Mouse (Mus musculus): ENCODE results near the gene Max. TPM values are rescaled to one million over a fixed set of nuclear protein-coding genes. Genes with fewer than 3 reads are reported as not detected.

The Max gene
- polyA plus RNA-seq, 1 experiment from 2014 or later: 19.4 TPM

DNA sequence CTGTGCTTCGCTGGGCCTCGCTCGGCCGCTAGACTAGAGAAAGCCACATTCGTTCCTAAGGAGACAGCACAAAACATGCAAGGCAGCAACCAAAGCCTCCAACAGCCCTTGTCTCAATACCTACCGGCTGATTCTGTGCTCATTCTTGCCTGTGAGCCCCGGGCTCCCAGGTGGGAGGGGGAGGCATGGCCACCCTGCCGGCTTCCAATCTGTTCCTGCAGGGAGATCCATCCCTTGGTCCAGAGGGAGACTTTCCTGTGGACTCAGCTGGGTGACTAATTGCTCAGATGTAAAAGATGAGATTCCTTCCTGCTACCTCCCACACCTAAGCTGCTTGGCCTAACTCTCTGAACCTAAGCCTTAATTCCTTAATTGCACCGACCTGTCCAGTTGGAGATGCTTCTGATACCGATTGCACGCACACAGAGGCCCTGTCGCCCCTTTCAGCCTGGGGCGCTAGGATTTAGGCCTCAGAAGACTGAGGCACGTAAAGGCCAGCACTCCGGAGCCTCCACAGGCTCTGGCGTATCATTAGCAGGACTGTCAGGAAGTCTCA is 50.8 kb downstream of the Max start:
- Histone ChIP-seq H3K27ac (replicated peaks) (no peak overlapping the region), H3K4me2 (replicated peaks) (no peak overlapping the region), H3K27me3 (no peaks in the 10 kb centered on the region), H3K36me3 (no peaks in the 10 kb centered on the region; the same call in 1 of the 2 replicates), H3K9me3 (no peaks in the 10 kb centered on the region), H3K9ac (replicated peaks) (no peak overlapping the region), H3K4me1 (no peaks in the 10 kb centered on the region), H3K4me3 (no peak overlapping the region)
- no peak for ATAC-seq (replicated peaks)
- 64% methylated on average over 16 of the region's 16 CpGs for WGBS

DNA sequence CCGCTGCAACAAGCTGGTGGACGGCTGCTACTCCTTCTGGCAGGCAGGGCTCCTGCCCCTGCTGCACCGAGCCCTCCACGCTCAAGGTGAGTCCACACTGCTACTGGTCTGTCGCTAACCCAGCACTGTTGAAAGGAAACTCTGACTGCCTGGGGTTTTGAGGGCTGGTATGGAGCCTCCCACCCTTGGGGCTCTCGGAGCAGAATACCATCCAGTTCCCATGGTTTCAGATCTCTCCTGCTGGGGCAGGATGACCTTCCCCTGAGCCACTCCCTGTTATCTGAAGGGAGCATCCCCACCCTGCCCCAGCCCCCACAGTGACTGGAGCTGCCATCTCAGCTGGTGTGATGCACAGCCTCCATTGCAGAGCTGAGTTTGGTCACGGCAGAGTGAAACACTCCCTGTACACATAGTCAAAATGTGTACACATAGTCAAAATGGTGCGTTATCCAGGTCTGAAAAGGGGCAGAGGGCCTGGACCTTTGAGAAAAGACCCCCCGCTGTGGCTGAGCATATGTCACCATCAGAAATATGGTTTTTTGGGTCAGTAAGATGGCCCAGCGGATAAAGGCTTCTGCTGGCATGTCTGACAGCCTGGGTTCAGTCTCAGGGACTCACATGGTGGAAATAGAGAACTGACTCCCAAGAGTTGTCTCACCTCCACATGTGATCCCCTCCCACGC is 51.6 kb downstream of the Max start:
- ATAC-seq (replicated peaks): no peak
- Histone ChIP-seq H3K4me3 (no peak overlapping the region), H3K36me3 (no peaks in the 10 kb centered on the region; the same call in 1 of the 2 replicates), H3K9ac (replicated peaks) (no peak overlapping the region), H3K9me3 (no peaks in the 10 kb centered on the region), H3K27ac (replicated peaks) (no peak overlapping the region), H3K4me2 (replicated peaks) (no peak overlapping the region), H3K4me1 (no peaks in the 10 kb centered on the region), H3K27me3 (no peaks in the 10 kb centered on the region)
- 77% methylated on average over 11 of the region's 11 CpGs for WGBS

DNA sequence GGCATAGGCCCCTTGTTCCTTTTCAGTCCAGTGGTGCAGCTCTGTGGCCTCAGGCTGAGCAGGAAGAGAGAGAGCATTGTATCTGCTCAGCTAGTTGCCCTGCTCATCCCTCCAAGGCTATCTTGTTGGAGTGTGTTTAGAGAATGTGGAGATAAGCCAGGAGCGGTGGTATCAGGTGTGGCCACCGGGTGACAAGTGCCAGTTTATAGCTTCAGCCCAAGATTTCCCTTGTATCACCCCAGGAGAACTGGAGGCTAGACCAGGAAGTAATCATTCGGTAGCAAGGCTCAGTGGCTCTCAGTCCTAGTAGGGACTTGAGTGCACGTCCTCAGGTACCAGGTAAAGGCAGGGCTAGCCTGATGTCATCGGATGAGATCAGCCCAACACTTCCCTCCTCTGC is 52.8 kb downstream of the Max start:
- Histone ChIP-seq H3K36me3 (no peaks in the 10 kb centered on the region; the same call in 1 of the 2 replicates), H3K4me2 (replicated peaks) (no peak overlapping the region), H3K27me3 (no peaks in the 10 kb centered on the region), H3K4me1 (no peaks in the 10 kb centered on the region), H3K9ac (replicated peaks) (no peak overlapping the region), H3K27ac (replicated peaks) (no peak overlapping the region), H3K4me3 (no peak overlapping the region), H3K9me3 (no peaks in the 10 kb centered on the region)
- 86% methylated on average over 5 of the region's 5 CpGs for WGBS
- no peak for ATAC-seq (replicated peaks)

DNA sequence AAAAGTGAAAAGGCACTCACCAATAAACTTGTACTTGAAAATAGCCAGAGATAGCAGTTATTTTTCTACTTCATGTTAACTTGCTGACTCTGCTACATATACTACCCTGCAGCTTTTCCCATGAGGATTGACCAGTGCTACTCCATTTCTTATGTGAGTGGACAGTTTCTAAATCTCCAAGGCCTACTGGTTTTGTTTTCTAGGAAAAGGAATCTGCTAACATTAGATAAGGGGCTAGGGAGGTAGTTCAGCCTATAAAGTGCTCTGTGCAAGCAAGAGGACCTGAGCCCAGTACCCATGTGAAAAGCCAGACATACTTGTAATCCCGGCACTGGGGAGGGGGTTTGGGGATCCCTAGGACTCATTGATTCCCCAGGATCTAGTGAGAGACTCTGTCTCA is 55.7 kb downstream of the Max start:
- no peak overlapping the region for H3K4me3 ChIP-seq
- no peaks in the 10 kb centered on the region for H3K27me3 ChIP-seq
- no peak for ATAC-seq (replicated peaks)
- no peaks in the 10 kb centered on the region for H3K9me3 ChIP-seq
- H3K9ac ChIP-seq (replicated peaks): no peak overlapping the region
- H3K27ac ChIP-seq (replicated peaks): no peak overlapping the region
- no peak overlapping the region for H3K4me2 ChIP-seq (replicated peaks)
- WGBS: 81% methylated on average over 1 of the region's 1 CpGs
- no peaks in the 10 kb centered on the region; the same call in 1 of the 2 replicates for H3K36me3 ChIP-seq
- H3K4me1 ChIP-seq: no peaks in the 10 kb centered on the region

DNA sequence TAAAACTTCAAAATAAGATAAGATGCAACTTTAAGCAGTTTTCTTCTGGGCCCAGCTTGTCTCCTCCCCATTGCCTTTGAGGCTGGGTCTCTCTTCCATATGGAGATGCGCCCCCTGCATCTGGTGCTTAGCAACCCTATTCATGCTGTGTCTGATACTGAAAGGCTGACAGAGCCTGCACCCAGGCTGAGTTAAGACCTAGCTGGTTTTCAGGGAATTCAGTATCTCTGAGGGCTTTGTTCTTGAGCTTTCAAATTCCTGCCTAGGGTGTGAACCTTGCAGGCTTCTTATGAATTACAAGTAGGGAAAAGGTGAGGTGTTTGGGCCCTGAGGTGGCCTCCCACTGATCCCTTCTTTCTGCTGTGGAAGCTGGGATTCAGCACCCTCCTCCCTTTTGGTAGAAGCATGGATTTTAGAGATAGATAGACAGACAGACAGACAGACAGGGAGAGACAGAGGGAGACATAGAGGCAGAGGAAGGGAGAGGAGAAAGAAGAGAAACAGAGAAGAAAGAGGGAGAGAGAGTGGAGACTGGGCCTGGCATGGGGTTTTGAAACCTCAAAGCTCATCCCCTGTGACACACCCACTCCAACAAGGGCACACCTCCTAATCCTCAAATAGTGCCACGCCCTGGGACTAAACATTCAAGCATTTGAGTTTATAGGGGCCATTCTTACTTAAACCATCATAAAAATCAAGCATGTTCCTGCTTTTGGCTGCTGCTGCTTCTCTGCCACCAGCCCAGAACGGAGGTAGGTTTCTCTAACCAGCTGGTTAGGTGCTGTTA is 60.3 kb downstream of the Max start:
- no peak overlapping the region for H3K27ac ChIP-seq (replicated peaks)
- no peak overlapping the region for H3K4me3 ChIP-seq
- ATAC-seq (replicated peaks): no peak
- no peak overlapping the region for H3K9ac ChIP-seq (replicated peaks)
- H3K27me3 ChIP-seq: no peaks in the 10 kb centered on the region
- H3K4me1 ChIP-seq: no peaks in the 10 kb centered on the region
- H3K9me3 ChIP-seq: no peaks in the 10 kb centered on the region
- WGBS: 84% methylated on average over 3 of the region's 3 CpGs
- H3K36me3 ChIP-seq: peaks cover 5% of the 10 kb centered on the region; the same call in 1 of the 2 replicates
- H3K4me2 ChIP-seq (replicated peaks): no peak overlapping the region

DNA sequence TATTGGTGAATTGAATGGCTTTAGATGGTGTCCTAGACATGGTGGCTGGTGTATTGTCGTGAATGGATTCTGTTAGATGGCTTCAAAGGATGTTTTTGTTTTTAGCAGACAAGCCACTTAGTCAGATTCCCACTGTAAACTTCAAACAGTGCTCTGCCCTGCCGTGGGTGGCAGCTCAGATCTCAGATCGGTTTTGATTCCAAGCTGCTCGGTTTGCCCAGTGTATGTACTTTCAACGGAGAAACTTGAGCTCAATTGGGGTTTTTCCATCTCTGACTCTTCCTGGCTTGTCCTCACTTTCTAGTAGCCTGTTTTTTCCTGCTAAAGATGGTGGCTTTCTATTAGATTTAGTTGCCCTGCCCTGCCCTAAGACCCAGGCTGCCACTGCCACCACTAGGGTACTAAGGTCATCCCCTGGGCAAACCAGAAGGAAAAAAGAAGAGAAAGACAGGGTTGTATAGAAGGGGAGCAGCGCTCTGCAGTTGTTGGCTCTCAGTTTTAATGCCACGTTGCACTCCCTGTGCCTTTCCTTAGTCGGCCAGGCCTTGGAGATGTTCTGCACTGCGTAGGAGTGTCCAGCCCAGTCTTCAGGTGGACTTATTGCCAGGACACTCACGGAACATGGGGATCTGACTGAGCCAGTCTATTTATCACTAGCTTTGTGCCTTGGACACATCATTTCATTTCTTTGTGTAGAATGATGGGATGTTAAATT is 62.6 kb downstream of the Max start:
- no peak overlapping the region for H3K4me2 ChIP-seq (replicated peaks)
- whole genome bisulfite sequencing: 92% methylated on average over 10 of the region's 10 CpGs
- H3K4me3 ChIP-seq: no peak overlapping the region
- ATAC-seq (replicated peaks): no peak
- H3K4me1 ChIP-seq: peaks cover 9% of the 10 kb centered on the region
- H3K27me3 ChIP-seq: no peaks in the 10 kb centered on the region
- no peaks in the 10 kb centered on the region for H3K9me3 ChIP-seq
- H3K36me3 ChIP-seq: peaks cover 5% of the 10 kb centered on the region; the same call in 1 of the 2 replicates
- no peak overlapping the region for H3K9ac ChIP-seq (replicated peaks)
- H3K27ac ChIP-seq (replicated peaks): no peak overlapping the region

DNA sequence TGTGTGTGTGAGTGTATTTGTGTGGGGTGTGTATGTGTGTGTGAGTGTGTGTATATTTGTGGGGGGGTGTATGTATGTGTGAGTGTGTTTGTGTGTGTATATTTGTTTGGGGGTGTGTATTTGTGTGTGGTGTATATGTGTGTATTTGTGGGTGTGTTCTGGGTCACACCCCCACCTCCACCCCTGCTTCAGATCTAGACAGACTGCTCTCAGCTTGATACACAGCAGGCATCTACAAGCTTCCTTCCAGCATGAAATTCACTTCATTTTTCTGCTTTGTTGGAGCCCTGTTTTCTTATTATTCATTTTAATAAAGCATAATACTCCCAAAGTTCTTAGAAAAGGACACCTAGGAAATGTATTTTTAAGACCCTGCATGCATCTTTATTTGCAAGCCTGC is 63.9 kb downstream of the Max start:
- ATAC-seq (replicated peaks): no peak
- Histone ChIP-seq H3K9me3 (no peaks in the 10 kb centered on the region), H3K36me3 (peaks cover 5% of the 10 kb centered on the region; the same call in 1 of the 2 replicates), H3K27me3 (no peaks in the 10 kb centered on the region), H3K4me2 (replicated peaks) (no peak overlapping the region), H3K4me1 (peaks cover 9% of the 10 kb centered on the region), H3K27ac (replicated peaks) (no peak overlapping the region), H3K4me3 (no peak overlapping the region), H3K9ac (replicated peaks) (no peak overlapping the region)

DNA sequence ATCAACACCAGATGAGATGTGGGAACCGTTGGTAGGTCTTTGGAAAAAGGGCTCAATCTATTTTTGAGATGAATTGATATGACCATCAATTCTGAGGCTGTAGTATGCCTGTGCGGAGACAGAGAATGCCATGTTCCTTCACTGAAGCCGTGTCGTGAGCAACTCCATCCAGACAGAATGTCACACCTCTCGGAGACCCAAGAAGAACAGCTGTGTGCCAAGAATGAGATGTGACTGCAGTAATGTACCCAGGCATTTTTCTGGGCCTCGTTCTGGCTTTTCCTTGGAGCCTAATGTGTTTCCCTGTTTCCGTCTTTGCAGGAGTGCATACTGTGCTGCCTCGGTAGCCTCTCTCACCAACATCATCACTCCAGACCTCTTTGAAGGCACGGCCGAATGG is 65.0 kb downstream of the Max start:
- no peaks in the 10 kb centered on the region for H3K27me3 ChIP-seq
- H3K27ac ChIP-seq (replicated peaks): no peak overlapping the region
- WGBS: 86% methylated on average over 10 of the region's 10 CpGs
- H3K9me3 ChIP-seq: no peaks in the 10 kb centered on the region
- H3K4me1 ChIP-seq: peaks cover 9% of the 10 kb centered on the region
- H3K36me3 ChIP-seq: peaks cover 12% of the 10 kb centered on the region
- H3K4me2 ChIP-seq (replicated peaks): no peak overlapping the region
- H3K4me3 ChIP-seq: no peak overlapping the region
- ATAC-seq (replicated peaks): no peak
- H3K9ac ChIP-seq (replicated peaks): no peak overlapping the region

DNA sequence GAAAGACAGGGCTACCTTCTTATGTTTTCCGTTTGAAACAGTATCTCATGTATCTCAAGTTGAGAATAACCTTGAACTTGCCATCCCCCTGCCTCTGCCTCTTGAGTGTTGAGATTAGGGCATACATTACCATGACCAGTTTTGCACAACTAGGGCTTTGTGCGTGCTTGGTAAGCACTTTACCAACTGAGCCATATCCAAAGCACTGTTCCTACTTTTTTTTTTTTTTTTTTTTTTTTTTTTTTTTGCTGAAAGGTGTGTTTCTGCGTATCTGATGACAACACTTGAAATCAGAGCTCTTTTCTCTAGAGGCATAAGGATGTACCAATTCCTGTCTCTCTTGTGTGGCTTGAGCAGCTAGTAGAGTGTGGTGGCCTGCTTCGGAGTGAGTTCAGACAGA is 65.4 kb downstream of the Max start:
- Histone ChIP-seq H3K36me3 (peaks cover 14% of the 10 kb centered on the region), H3K9me3 (no peaks in the 10 kb centered on the region), H3K4me2 (replicated peaks) (no peak overlapping the region), H3K27me3 (no peaks in the 10 kb centered on the region), H3K9ac (replicated peaks) (no peak overlapping the region), H3K27ac (replicated peaks) (no peak overlapping the region), H3K4me3 (no peak overlapping the region), H3K4me1 (peaks cover 9% of the 10 kb centered on the region)
- no peak for ATAC-seq (replicated peaks)
- WGBS: 96% methylated on average over 4 of the region's 4 CpGs

DNA sequence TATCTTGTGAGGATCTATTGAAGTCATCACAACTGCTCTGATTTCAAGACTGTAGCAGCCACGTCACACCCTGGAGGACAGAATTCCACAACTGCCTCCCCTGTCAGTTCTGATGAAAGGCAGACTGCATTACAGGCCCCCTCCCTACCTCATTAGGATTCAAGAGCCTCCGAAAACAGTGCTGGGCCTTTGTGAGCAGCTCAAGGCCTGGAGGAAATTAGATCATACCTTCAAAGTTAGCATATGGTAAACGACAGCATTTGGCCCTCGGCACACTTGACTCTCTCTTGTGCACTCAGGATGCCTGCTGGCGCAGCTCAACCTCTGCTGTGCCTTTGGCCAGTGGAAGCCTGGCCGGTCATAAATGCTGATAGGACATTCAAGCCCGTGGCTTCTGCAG is 66.2 kb downstream of the Max start:
- no peak overlapping the region for H3K4me2 ChIP-seq (replicated peaks)
- no peak overlapping the region for H3K4me3 ChIP-seq
- H3K36me3 ChIP-seq: peaks cover 14% of the 10 kb centered on the region
- 19% methylated on average over 7 of the region's 7 CpGs for WGBS
- peaks cover 9% of the 10 kb centered on the region for H3K4me1 ChIP-seq
- no peaks in the 10 kb centered on the region for H3K9me3 ChIP-seq
- no peak overlapping the region for H3K27ac ChIP-seq (replicated peaks)
- H3K9ac ChIP-seq (replicated peaks): no peak overlapping the region
- ATAC-seq (replicated peaks): peak; percentile 71
- H3K27me3 ChIP-seq: no peaks in the 10 kb centered on the region

DNA sequence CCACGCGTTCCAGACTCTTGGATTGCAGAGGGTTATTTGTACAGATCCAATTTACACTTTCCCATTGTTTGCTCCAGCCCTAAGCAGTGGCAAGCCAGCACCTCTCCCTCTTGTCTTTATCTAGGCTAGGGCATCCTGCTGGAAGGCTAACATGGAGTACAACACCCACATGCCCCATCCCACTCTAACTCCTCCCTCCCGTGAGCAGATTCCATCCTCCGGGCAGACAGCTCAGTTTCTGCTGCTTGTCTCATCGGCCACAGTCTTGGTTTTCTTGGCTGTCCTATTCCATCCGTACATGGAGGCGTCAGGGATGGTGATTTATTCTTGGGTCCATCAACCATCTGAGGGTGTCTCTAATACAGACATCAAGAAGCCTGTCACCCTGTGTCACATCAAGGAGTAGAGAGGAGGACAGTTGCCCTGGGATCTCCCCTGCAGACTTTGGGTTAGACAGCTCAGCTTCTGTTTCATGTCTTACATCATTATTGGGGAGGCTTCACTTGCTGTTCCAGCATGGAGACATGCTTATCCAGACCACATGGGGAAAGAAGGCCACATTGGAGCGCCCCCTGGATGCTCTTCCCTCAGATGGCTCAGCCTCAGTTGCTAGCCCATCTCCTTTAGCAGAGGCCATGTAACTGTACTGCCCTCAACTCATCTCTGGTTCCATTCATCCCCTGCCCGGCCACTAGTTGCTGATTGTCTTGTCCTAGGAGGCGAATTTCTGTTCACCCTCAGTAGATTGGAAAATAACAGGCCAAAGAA is 67.0 kb downstream of the Max start:
- no peak for ATAC-seq (replicated peaks)
- WGBS: 82% methylated on average over 10 of the region's 10 CpGs
- Histone ChIP-seq H3K27ac (replicated peaks) (no peak overlapping the region), H3K4me3 (no peak overlapping the region), H3K36me3 (peaks cover 12% of the 10 kb centered on the region), H3K9ac (replicated peaks) (no peak overlapping the region), H3K4me1 (peaks cover 9% of the 10 kb centered on the region), H3K9me3 (no peaks in the 10 kb centered on the region), H3K4me2 (replicated peaks) (no peak overlapping the region), H3K27me3 (no peaks in the 10 kb centered on the region)
